Comparison of ENCODE assay signal across 10 mouse cellular contexts in genomic region chr11:49108833-49109232, GRCm38 (mm10). TPM values are rescaled to one million over a fixed set of nuclear protein-coding genes. Genes with fewer than 3 reads are reported as not detected.
DNase-seq lines count a peak whose midpoint lies in the region; ATAC-seq and TF ChIP-seq lines count a peak whose summit lies in the region.
"Had no signal": no experiment of that assay in that cellular context is flagged by ENCODE, and none has a peak within 500 bp of the region (broad histone marks: within the 10 kb centered on the region; RNA-seq: fewer than 3 reads in every experiment).

No protein-coding gene starts in this region.

- peaks cover 10% of the 10 kb centered on the region for H3K27me3 ChIP-seq in Patski
- H3K27me3 ChIP-seq in intestine, embryonic 16.5 days (replicated peaks; ENCODE audit: control insufficient read depth, insufficient read depth, low read length): no peaks in the 10 kb centered on the region
- H3K27me3 ChIP-seq: midbrain, embryonic 12.5 days had no signal

- H3K27ac ChIP-seq in intestine, embryonic 16.5 days (ENCODE audit: low read length): no peak overlapping the region
- H3K27ac ChIP-seq: midbrain, embryonic 12.5 days had no signal

- POLR2A ChIA-PET in Patski (lab: Charles Lee): interaction anchor here (0.5 kb wide), 1 partner anchor 319 kb away, joined by 5 read pairs; no protein-coding TSS in a partner anchor

- H3K4me3 ChIP-seq in intestine, embryonic 16.5 days (ENCODE audit: low read length): no peak overlapping the region
- H3K4me3 ChIP-seq: midbrain, embryonic 12.5 days had no signal

- CTCF ChIA-PET in Patski (lab: Charles Lee): interaction anchor here (1.0 to 4.5 kb wide), 12 partner anchors 12 to 334 kb away, joined by 3 to 21 read pairs (median 4); partner anchors contain the start of gene Irgm1

- no peaks in the 10 kb centered on the region for H3K9me3 ChIP-seq in intestine, embryonic 16.5 days (ENCODE audit: control insufficient read depth, low read length)
- H3K9me3 ChIP-seq: midbrain, embryonic 12.5 days had no signal

- no peak overlapping the region for H3K9ac ChIP-seq in intestine, embryonic 16.5 days (ENCODE audit: low read depth, low read length)
- H3K9ac ChIP-seq: midbrain, embryonic 12.5 days had no signal

- no peak overlapping the region for H3K4me2 ChIP-seq in intestine, embryonic 16.5 days (ENCODE audit: low read depth, low read length)
- H3K4me2 ChIP-seq: midbrain, embryonic 12.5 days had no signal

- H3K4me1 ChIP-seq in intestine, embryonic 16.5 days (ENCODE audit: control insufficient read depth, insufficient read depth, low read length): no peaks in the 10 kb centered on the region
- H3K4me1 ChIP-seq: midbrain, embryonic 12.5 days had no signal

- ATAC-seq in Patski: no peak
- peak; percentile 10; the same call in 1 of the 2 replicates for ATAC-seq in intestine, embryonic 16.5 days

- peak; percentile 40 for DNase-seq in cerebellum, postnatal 10 days
- no peak for DNase-seq in cerebellum, adult 11 months
- peak; percentile 41 to 45 for DNase-seq in left cerebral cortex, postnatal 14 days (ENCODE audit: low spot score in 2 of 2)
- no peak for DNase-seq in left cerebral cortex, postnatal 10 days (ENCODE audit: extremely low spot score in 1 of 2, low spot score in 2 of 2)
- no peak for DNase-seq in Patski (ENCODE audit: low read depth, low spot score)
- peak; percentile 13 for DNase-seq in right cerebral cortex, postnatal 4 days
- no peak for DNase-seq in cerebellum, adult 9-10 months

- WGBS in intestine, embryonic 16.5 days: 48% methylated on average over 1 of the region's 1 CpGs

- in situ Hi-C loops in Patski (cut with MboI; ENCODE audit: low pct_unique_long_range_greater_than_20kb): loop anchor here (5.0 kb wide), 1 partner anchor 163 kb away; no protein-coding TSS in a partner anchor

- no peaks in the 10 kb centered on the region for H3K36me3 ChIP-seq in intestine, embryonic 16.5 days (ENCODE audit: control insufficient read depth, insufficient read depth, low read length)
- H3K36me3 ChIP-seq: midbrain, embryonic 12.5 days had no signal

- intact Hi-C loops in left cerebral cortex, postnatal 14 days (cut with DNase I): no loop called here
- intact Hi-C loops in left cerebral cortex, postnatal 10 days (cut with DNase I): loop anchor here (5.0 kb wide), 1 partner anchor 322 kb away; no protein-coding TSS in a partner anchor

- peak; percentile 76 for TF ChIP-seq CTCF in Patski (IDR thresholded peaks at IDR 0.05)

RNA-seq across cellular contexts. Expression of gene Olfr1396, which starts 5.8 kb away (rescaled TPM):
- not detected for total RNA-seq in left cerebral cortex, postnatal 14 days (2021)
- total RNA-seq in left cerebral cortex, postnatal 10 days (2021): not detected
- polyA plus RNA-seq in Patski (2021): not detected
- polyA plus RNA-seq in intestine, embryonic 16.5 days (2015; fragmentation: Nextera tagmentation; extraction: Ambion mirVana): not detected in 2 replicates
- polyA plus RNA-seq: midbrain, embryonic 12.5 days had no signal

RNA-seq across cellular contexts. Expression of gene Ifi47, which starts 32.4 kb away (rescaled TPM):
- under 1 TPM; 0.57 to 0.62 TPM for total RNA-seq in left cerebral cortex, postnatal 14 days (2021)
- total RNA-seq in left cerebral cortex, postnatal 10 days (2021): under 1 TPM; 0.45 to 0.61 TPM
- polyA plus RNA-seq in Patski (2021): 0.81 TPM
- polyA plus RNA-seq in intestine, embryonic 16.5 days (2015; fragmentation: Nextera tagmentation; extraction: Ambion mirVana): 3.2 and 3.6 TPM in 2 replicates

RNA-seq across cellular contexts. Expression of gene Olfr1395, which starts 33.2 kb away (rescaled TPM):
- total RNA-seq in left cerebral cortex, postnatal 14 days (2021): not detected
- not detected for total RNA-seq in left cerebral cortex, postnatal 10 days (2021)
- polyA plus RNA-seq in Patski (2021): not detected
- polyA plus RNA-seq in intestine, embryonic 16.5 days (2015; fragmentation: Nextera tagmentation; extraction: Ambion mirVana): not detected in 2 replicates
- polyA plus RNA-seq: heart, embryonic 16.5 days; midbrain, embryonic 12.5 days had no signal

RNA-seq across cellular contexts. Expression of gene Tgtp2, which starts 44.8 kb away (rescaled TPM):
- under 1 TPM in 1 of 2 experiments, not detected in 1; 0.17 TPM for total RNA-seq in left cerebral cortex, postnatal 14 days (2021)
- total RNA-seq in left cerebral cortex, postnatal 10 days (2021): not detected
- polyA plus RNA-seq in Patski (2021): 0.18 TPM
- polyA plus RNA-seq in intestine, embryonic 16.5 days (2015; fragmentation: Nextera tagmentation; extraction: Ambion mirVana): 0.86 and 1.0 TPM in 2 replicates

RNA-seq across cellular contexts. Expression of gene Olfr1394, which starts 45.3 kb away (rescaled TPM):
- not detected for total RNA-seq in left cerebral cortex, postnatal 14 days (2021)
- total RNA-seq in left cerebral cortex, postnatal 10 days (2021): not detected
- not detected for polyA plus RNA-seq in Patski (2021)
- not detected in 2 replicates for polyA plus RNA-seq in intestine, embryonic 16.5 days (2015; fragmentation: Nextera tagmentation; extraction: Ambion mirVana)
- polyA plus RNA-seq: heart, embryonic 16.5 days; midbrain, embryonic 12.5 days had no signal

Comparison
In these comparisons a context has a peak if more than half of its experiments do, and no peak if none do; other contexts are left out.
1. DNase-seq: peak in cerebellum, postnatal 10 days (2 of 2), left cerebral cortex, postnatal 14 days (2 of 2) and right cerebral cortex, postnatal 4 days (single experiment); none in cerebellum, adult 11 months (single experiment), left cerebral cortex, postnatal 10 days (0 of 2), Patski (single experiment) and cerebellum, adult 9-10 months (single experiment).